Mouse (Mus musculus): ENCODE measurements around the gene Ltb4r2. TPM values are rescaled to one million over a fixed set of nuclear protein-coding genes. Genes with fewer than 3 reads are reported as not detected.

Gene Ltb4r2
- polyA plus RNA-seq (2015; fragmentation: Nextera tagmentation; extraction: Ambion mirVana) = 0.25 and 0.27 TPM in 2 replicates

- peak within 1 kb of the TSS; percentile 92 for H3K4me2 ChIP-seq
- peaks cover 54% of the 10 kb centered on the region for H3K27me3 ChIP-seq (replicated peaks)
- 79% methylated on average over 6 of the region's 6 CpGs for WGBS
- H3K27ac ChIP-seq (replicated peaks) = 0 out of 2 replicates have a peak within 1 kb of the TSS, but pooled peaks have one; percentile 3
- H3K4me3 ChIP-seq = peak within 1 kb of the TSS; percentile 59
- H3K36me3 ChIP-seq = peaks cover 7% of the 10 kb centered on the region
- no peaks in the 10 kb centered on the region for H3K9me3 ChIP-seq
- no peak for ATAC-seq (ENCODE audit: extremely low read depth, insufficient number of reproducible peaks, low FRiP score, low TSS enrichment)
- H3K9ac ChIP-seq = peak within 1 kb of the TSS; percentile 84
- H3K4me1 ChIP-seq = peaks cover 46% of the 10 kb centered on the region
Observed at GRCm38 (mm10) chr14:55761163-55761562, at the start of gene Ltb4r2. Gene Ltb4r2, plus strand, starts transcription at chr14:55761428.

GRCm38 (mm10) chr14:55711786-55712185 lies 49.4 kb upstream of the Ltb4r2 start:
- Histone ChIP-seq H3K27me3 (replicated peaks) (peaks cover 37% of the 10 kb centered on the region), H3K4me1 (peaks cover 13% of the 10 kb centered on the region), H3K4me2 (no peak overlapping the region), H3K9ac (no peak overlapping the region), H3K27ac (replicated peaks) (no peak overlapping the region), H3K4me3 (no peak overlapping the region), H3K9me3 (no peaks in the 10 kb centered on the region), H3K36me3 (peaks cover 8% of the 10 kb centered on the region)
- WGBS = 67% methylated on average over 7 of the region's 7 CpGs
- ATAC-seq (ENCODE audit: extremely low read depth, insufficient number of reproducible peaks, low FRiP score, low TSS enrichment) = no peak

GRCm38 (mm10) chr14:55713007-55713728 lies 48.1 kb upstream of the Ltb4r2 start:
- Histone ChIP-seq H3K4me3 (peak overlapping the region; percentile 39), H3K36me3 (peaks cover 20% of the 10 kb centered on the region), H3K27me3 (replicated peaks) (peaks cover 37% of the 10 kb centered on the region), H3K27ac (replicated peaks) (no peak overlapping the region), H3K9me3 (no peaks in the 10 kb centered on the region), H3K4me1 (peaks cover 13% of the 10 kb centered on the region), H3K4me2 (peak overlapping the region; percentile 66), H3K9ac (peak overlapping the region; percentile 58)
- WGBS = 16% methylated on average over 25 of the region's 25 CpGs
- no peak for ATAC-seq (ENCODE audit: extremely low read depth, insufficient number of reproducible peaks, low FRiP score, low TSS enrichment)

- no peak within 1 kb of the TSS for H3K27ac ChIP-seq (replicated peaks)
Observed at GRCm38 (mm10) chr14:55713729-55714122, 47.5 kb upstream of the Ltb4r2 start, which contains the start of gene Tgm1. Gene Tgm1, minus strand, starts transcription at chr14:55713926.

GRCm38 (mm10) chr14:55714893-55715292 lies 46.3 kb upstream of the Ltb4r2 start:
- Histone ChIP-seq H3K9ac (no peak overlapping the region), H3K27ac (replicated peaks) (no peak overlapping the region), H3K9me3 (no peaks in the 10 kb centered on the region), H3K36me3 (peaks cover 37% of the 10 kb centered on the region), H3K4me3 (no peak overlapping the region), H3K4me2 (no peak overlapping the region), H3K4me1 (peaks cover 13% of the 10 kb centered on the region), H3K27me3 (replicated peaks) (peaks cover 37% of the 10 kb centered on the region)
- ATAC-seq (ENCODE audit: extremely low read depth, insufficient number of reproducible peaks, low FRiP score, low TSS enrichment) = no peak
- WGBS = 39% methylated on average over 6 of the region's 6 CpGs

More at GRCm38 (mm10) chr14:55713729-55714122, 47.5 kb upstream of the Ltb4r2 start, which contains the start of gene Tgm1:
- 19% methylated on average over 4 of the region's 4 CpGs for WGBS
- no peak for ATAC-seq (ENCODE audit: extremely low read depth, insufficient number of reproducible peaks, low FRiP score, low TSS enrichment)
- peaks cover 37% of the 10 kb centered on the region for H3K27me3 ChIP-seq (replicated peaks)
- H3K9me3 ChIP-seq = no peaks in the 10 kb centered on the region
- H3K36me3 ChIP-seq = peaks cover 26% of the 10 kb centered on the region
- peak within 1 kb of the TSS; percentile 58 for H3K9ac ChIP-seq
- peak within 1 kb of the TSS; percentile 39 for H3K4me3 ChIP-seq
- peak within 1 kb of the TSS; percentile 66 for H3K4me2 ChIP-seq
- H3K4me1 ChIP-seq = peaks cover 13% of the 10 kb centered on the region

- Histone ChIP-seq H3K36me3 (peaks cover 43% of the 10 kb centered on the region), H3K27me3 (replicated peaks) (peaks cover 34% of the 10 kb centered on the region), H3K4me2 (no peak overlapping the region), H3K4me1 (peaks cover 17% of the 10 kb centered on the region), H3K9me3 (no peaks in the 10 kb centered on the region), H3K4me3 (no peak overlapping the region), H3K9ac (no peak overlapping the region), H3K27ac (replicated peaks) (no peak overlapping the region)
- WGBS = 92% methylated on average over 6 of the region's 6 CpGs
- no peak for ATAC-seq (ENCODE audit: extremely low read depth, insufficient number of reproducible peaks, low FRiP score, low TSS enrichment)
Observed at GRCm38 (mm10) chr14:55716271-55716670, 45.0 kb upstream of the Ltb4r2 start.

GRCm38 (mm10) chr14:55716884-55717283 lies 44.3 kb upstream of the Ltb4r2 start:
- peaks cover 28% of the 10 kb centered on the region for H3K27me3 ChIP-seq (replicated peaks)
- H3K9ac ChIP-seq = no peak overlapping the region
- peaks cover 43% of the 10 kb centered on the region for H3K36me3 ChIP-seq
- no peak overlapping the region for H3K4me3 ChIP-seq
- peaks cover 19% of the 10 kb centered on the region for H3K4me1 ChIP-seq
- WGBS = 83% methylated on average over 8 of the region's 8 CpGs
- no peaks in the 10 kb centered on the region for H3K9me3 ChIP-seq
- H3K4me2 ChIP-seq = no peak overlapping the region
- H3K27ac ChIP-seq (replicated peaks) = no peak overlapping the region
- no peak for ATAC-seq (ENCODE audit: extremely low read depth, insufficient number of reproducible peaks, low FRiP score, low TSS enrichment)

GRCm38 (mm10) chr14:55719737-55720136 lies 41.5 kb upstream of the Ltb4r2 start:
- peaks cover 14% of the 10 kb centered on the region for H3K4me1 ChIP-seq
- peaks cover 43% of the 10 kb centered on the region for H3K36me3 ChIP-seq
- H3K9me3 ChIP-seq = no peaks in the 10 kb centered on the region
- no peak overlapping the region for H3K27ac ChIP-seq (replicated peaks)
- 77% methylated on average over 6 of the region's 6 CpGs for WGBS
- no peak overlapping the region for H3K4me3 ChIP-seq
- H3K4me2 ChIP-seq = no peak overlapping the region
- no peak overlapping the region for H3K9ac ChIP-seq
- H3K27me3 ChIP-seq (replicated peaks) = 0 out of 2 replicates have a peak, but pooled peaks cover 3% of the 10 kb centered on the region
- ATAC-seq (ENCODE audit: extremely low read depth, insufficient number of reproducible peaks, low FRiP score, low TSS enrichment) = no peak

- Histone ChIP-seq H3K36me3 (peaks cover 43% of the 10 kb centered on the region), H3K4me2 (0 out of 2 replicates have a peak overlapping the region, but pooled peaks have one; percentile 85), H3K27me3 (replicated peaks) (no peaks in the 10 kb centered on the region), H3K4me3 (no peak overlapping the region), H3K4me1 (peaks cover 17% of the 10 kb centered on the region), H3K9me3 (no peaks in the 10 kb centered on the region), H3K9ac (no peak overlapping the region), H3K27ac (replicated peaks) (no peak overlapping the region)
- no peak for ATAC-seq (ENCODE audit: extremely low read depth, insufficient number of reproducible peaks, low FRiP score, low TSS enrichment)
- WGBS = 92% methylated on average over 12 of the region's 12 CpGs
Observed at GRCm38 (mm10) chr14:55720666-55721065, 40.6 kb upstream of the Ltb4r2 start.

GRCm38 (mm10) chr14:55721076-55721475 lies 40.2 kb upstream of the Ltb4r2 start:
- peak overlapping the region; percentile 90 for H3K9ac ChIP-seq
- peak overlapping the region; percentile 92 for H3K4me3 ChIP-seq
- H3K36me3 ChIP-seq = peaks cover 41% of the 10 kb centered on the region
- 80% methylated on average over 6 of the region's 6 CpGs for WGBS
- H3K4me2 ChIP-seq = peak overlapping the region; percentile 85
- peaks cover 17% of the 10 kb centered on the region for H3K4me1 ChIP-seq
- no peaks in the 10 kb centered on the region for H3K9me3 ChIP-seq
- ATAC-seq (ENCODE audit: extremely low read depth, insufficient number of reproducible peaks, low FRiP score, low TSS enrichment) = no peak
- H3K27ac ChIP-seq (replicated peaks) = peak overlapping the region; percentile 83; the same call in 1 of the 2 replicates
- no peaks in the 10 kb centered on the region for H3K27me3 ChIP-seq (replicated peaks)

- no peaks in the 10 kb centered on the region for H3K9me3 ChIP-seq
- peak within 1 kb of the TSS; percentile 83 for H3K27ac ChIP-seq (replicated peaks)
- peaks cover 17% of the 10 kb centered on the region for H3K4me1 ChIP-seq
- H3K4me3 ChIP-seq = peak within 1 kb of the TSS; percentile 92
- peak within 1 kb of the TSS; percentile 90 for H3K9ac ChIP-seq
- no peaks in the 10 kb centered on the region for H3K27me3 ChIP-seq (replicated peaks)
- H3K4me2 ChIP-seq = peak within 1 kb of the TSS; percentile 85
- under 1% methylated on average over 50 of the region's 50 CpGs for WGBS
- peak; percentile 82 for ATAC-seq (ENCODE audit: extremely low read depth, insufficient number of reproducible peaks, low FRiP score, low TSS enrichment)
- H3K36me3 ChIP-seq = peaks cover 34% of the 10 kb centered on the region
Observed at GRCm38 (mm10) chr14:55721700-55722437, 39.4 kb upstream of the Ltb4r2 start, which contains the start of gene Rabggta. Gene Rabggta, minus strand, starts transcription at chr14:55722263.
